Mouse (Mus musculus) small intestine, adult 10 weeks (tissue): Measurements from ENCODE around the gene Ipo7. TPM values are rescaled to one million over a fixed set of nuclear protein-coding genes. Genes with fewer than 3 reads are reported as not detected.

Source experiments
- polyA plus RNA-seq: library from polyadenylated mRNA; stranded (reverse); fragments of 350-450 nt; fragmentation: Illumina TruSeq; extraction: RNeasy Lipid Tissue Mini Kit (QIAGEN cat#74804); gene quantifications from one replicate; pipeline ENCODE4 v1.2.3, GENCODE M21; 2014; ENCODE audit warnings: low replicate concordance

Gene Ipo7
- polyA plus RNA-seq: 165 TPM

GRCm38 (mm10) chr7:110018117-110018630, at the start of gene Ipo7:
Gene Ipo7 (plus strand): TSS chr7:110018274.

DNA sequence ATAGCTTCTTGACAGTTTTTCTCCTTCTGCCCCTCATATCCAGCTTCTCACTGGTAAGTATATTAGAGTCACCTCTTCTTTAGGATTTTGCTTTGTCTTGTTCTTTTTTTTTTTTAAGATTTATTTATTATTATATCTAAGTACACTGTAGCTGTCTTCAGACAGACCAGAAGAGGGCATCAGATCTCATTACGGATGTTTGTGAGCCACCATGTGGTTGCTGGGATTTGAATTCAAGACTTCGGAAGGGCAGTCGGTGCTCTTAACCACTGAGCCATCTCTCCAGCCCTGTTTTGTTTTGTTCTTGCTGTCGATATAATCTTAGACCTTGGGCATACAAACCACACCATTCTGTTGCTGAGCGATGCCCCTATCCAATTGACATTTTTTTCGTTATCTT, 31.3 kb upstream of the Ipo7 start, which contains the start of gene Tmem41b:
Gene Tmem41b (minus strand): TSS at position 155 of the 400 bp plus-strand sequence.

DNA sequence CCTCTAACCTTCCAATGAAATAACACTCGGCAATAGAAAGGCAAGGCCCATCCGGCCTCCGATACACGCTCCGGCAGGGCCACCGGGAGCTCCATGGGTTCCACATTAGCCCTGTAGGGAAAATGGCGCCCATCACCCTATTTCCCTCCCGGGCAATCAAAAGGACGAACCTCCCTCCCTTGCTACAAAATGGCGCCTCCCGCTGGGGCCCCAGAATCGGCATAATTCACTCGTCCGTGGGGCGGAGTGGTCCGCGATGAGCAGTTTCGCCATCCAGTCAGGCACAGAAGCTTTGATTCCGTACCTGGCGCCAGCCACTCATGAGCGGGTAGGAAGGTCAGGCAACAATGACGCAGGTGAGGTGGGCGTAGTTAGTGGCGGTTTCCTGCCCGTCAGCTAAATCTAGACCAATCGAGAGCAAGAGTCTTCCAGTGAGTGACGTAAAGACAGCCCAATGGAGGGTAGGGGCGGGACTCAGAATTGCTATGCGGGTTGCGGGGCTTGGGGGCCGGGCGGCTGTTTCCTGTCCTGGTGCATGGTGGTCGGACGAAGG, 43.2 kb downstream of the Ipo7 start, which contains the start of gene Zfp143:
Gene Zfp143 (plus strand): TSS at position 19 of the 553 bp plus-strand sequence.

Other genes with a start within 250 kb of the Ipo7 start
- 1.0 TPM for gene Nrip3, start 236.2 kb upstream of the Ipo7 start, polyA plus RNA-seq
- gene Scube2, start 152.6 kb upstream of the Ipo7 start, polyA plus RNA-seq: 0.26 TPM
- gene Dennd5a, start 57.8 kb upstream of the Ipo7 start, polyA plus RNA-seq: 14.8 TPM
- gene Tmem41b, start 31.3 kb upstream of the Ipo7 start, polyA plus RNA-seq: 220 TPM
- 25.1 TPM for gene Zfp143, start 42.9 kb downstream of the Ipo7 start, polyA plus RNA-seq
- gene Wee1, start 103.8 kb downstream of the Ipo7 start, polyA plus RNA-seq: 27.6 TPM
- gene Swap70, start 203.4 kb downstream of the Ipo7 start, polyA plus RNA-seq: 40.1 TPM